Mouse (Mus musculus): ENCODE data around the gene Pias4. TPM values are rescaled to one million over a fixed set of nuclear protein-coding genes. Genes with fewer than 3 reads are reported as not detected.
A peak's percentile ranks its signal among the peaks of the same experiment; 100 is the strongest.

The Pias4 gene
- polyA plus RNA-seq, 1 experiment from 2014 or later: 56.2 TPM

DNA sequence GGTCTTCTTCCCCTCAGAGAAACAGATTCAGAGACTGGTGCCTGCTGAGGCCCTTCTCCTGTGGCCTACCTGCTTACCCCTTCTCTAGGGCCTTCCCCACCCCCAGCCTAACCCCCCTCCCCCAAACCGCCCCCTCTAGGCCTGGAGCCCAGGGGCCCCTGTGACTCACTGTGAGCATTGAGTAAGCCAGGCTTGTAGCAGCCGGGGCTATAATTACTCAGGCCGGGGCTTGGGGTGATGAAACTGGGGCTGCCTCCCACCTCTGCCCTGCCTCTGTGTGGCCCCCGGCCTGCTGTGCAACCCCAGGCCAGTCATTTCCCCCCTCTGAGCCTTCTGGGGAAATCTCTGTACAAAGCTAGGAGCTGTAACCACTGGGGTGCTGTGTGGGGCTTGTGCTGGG lies 21.4 kb downstream of the Pias4 start:
- DNase-seq (ENCODE audit: extremely low spot score, low spot score): no peak

DNA sequence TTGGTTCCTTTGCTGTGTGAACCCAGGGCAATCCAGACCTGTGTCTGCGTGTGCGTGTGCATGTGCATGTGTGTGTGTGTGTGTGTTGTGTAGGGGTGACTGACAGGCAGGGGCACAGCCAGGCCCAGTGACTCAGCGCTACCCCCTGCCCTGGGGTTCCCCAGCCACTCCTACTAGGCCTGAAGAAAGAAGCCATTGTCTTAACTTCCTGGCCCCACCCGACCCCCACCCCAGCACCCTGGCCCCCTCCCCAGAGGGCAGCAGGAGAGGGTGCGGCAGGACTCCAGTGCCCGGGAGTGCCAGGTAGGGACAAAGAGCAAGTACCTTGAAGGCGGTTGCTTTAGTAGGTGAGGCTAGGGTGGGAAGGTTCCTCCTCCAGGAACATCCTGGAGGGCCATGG lies 21.9 kb downstream of the Pias4 start:
- WGBS: 87% methylated on average over 7 of the region's 7 CpGs
- no peaks in the 10 kb centered on the region for H3K27me3 ChIP-seq (ENCODE audit: poor library complexity, severe bottlenecking)
- peaks cover 27% of the 10 kb centered on the region for H3K4me1 ChIP-seq
- H3K9me3 ChIP-seq: 0 out of 2 replicates have a peak, but pooled peaks cover 7% of the 10 kb centered on the region
- H3K27ac ChIP-seq: 0 out of 2 replicates have a peak overlapping the region, but pooled peaks have one; percentile 35
- H3K36me3 ChIP-seq (replicated peaks): peaks cover 84% of the 10 kb centered on the region
- DNase-seq (ENCODE audit: extremely low spot score, low spot score): no peak
- no peak overlapping the region for H3K4me3 ChIP-seq

More for the DNA sequence above, 21.4 kb downstream of the Pias4 start:
- H3K36me3 ChIP-seq (replicated peaks): peaks cover 87% of the 10 kb centered on the region
- WGBS: 93% methylated on average over 4 of the region's 4 CpGs
- H3K27ac ChIP-seq: no peak overlapping the region
- H3K9me3 ChIP-seq: 0 out of 2 replicates have a peak, but pooled peaks cover 7% of the 10 kb centered on the region
- no peak overlapping the region for H3K4me3 ChIP-seq
- H3K4me1 ChIP-seq: peaks cover 22% of the 10 kb centered on the region
- no peaks in the 10 kb centered on the region for H3K27me3 ChIP-seq (ENCODE audit: poor library complexity, severe bottlenecking)

GRCm38 (mm10) chr10:81145307-81145706 lies 22.4 kb downstream of the Pias4 start:
- DNase-seq (ENCODE audit: extremely low spot score, low spot score): no peak
- Histone ChIP-seq H3K9me3 (0 out of 2 replicates have a peak, but pooled peaks cover 7% of the 10 kb centered on the region), H3K4me3 (no peak overlapping the region), H3K4me1 (peaks cover 32% of the 10 kb centered on the region), H3K27ac (no peak overlapping the region), H3K36me3 (replicated peaks) (peaks cover 85% of the 10 kb centered on the region), H3K27me3 (ENCODE audit: poor library complexity, severe bottlenecking) (no peaks in the 10 kb centered on the region)
- 96% methylated on average over 6 of the region's 6 CpGs for WGBS

GRCm38 (mm10) chr10:81144667-81145066 lies 23.1 kb downstream of the Pias4 start:
- no peaks in the 10 kb centered on the region for H3K27me3 ChIP-seq (ENCODE audit: poor library complexity, severe bottlenecking)
- no peak for DNase-seq (ENCODE audit: extremely low spot score, low spot score)
- WGBS: 95% methylated on average over 27 of the region's 27 CpGs
- H3K4me3 ChIP-seq: no peak overlapping the region
- peaks cover 79% of the 10 kb centered on the region for H3K36me3 ChIP-seq (replicated peaks)
- H3K27ac ChIP-seq: no peak overlapping the region
- 0 out of 2 replicates have a peak, but pooled peaks cover 7% of the 10 kb centered on the region for H3K9me3 ChIP-seq
- peaks cover 38% of the 10 kb centered on the region for H3K4me1 ChIP-seq

DNA sequence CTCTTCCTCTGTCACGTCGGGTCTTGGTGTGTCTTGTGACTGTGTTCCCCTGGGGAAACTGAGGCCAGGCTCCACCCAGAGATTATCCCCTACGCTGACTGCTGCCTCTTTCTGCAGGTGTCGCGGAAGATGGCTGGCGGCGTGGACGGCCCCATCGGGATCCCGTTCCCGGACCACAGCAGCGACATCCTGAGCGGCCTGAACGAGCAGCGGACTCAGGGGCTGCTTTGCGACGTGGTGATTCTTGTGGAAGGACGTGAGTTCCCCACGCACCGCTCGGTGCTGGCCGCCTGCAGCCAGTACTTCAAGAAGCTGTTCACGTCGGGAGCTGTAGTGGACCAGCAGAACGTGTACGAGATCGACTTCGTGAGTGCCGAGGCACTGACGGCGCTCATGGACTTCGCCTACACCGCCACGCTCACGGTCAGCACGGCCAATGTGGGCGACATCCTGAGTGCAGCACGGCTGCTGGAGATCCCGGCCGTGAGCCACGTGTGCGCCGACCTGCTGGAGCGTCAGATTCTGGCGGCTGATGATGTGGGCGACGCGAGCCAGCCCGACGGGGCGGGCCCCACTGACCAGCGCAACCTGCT lies 23.8 kb downstream of the Pias4 start:
- Histone ChIP-seq H3K27ac (no peak overlapping the region), H3K27me3 (ENCODE audit: poor library complexity, severe bottlenecking) (no peaks in the 10 kb centered on the region), H3K9me3 (0 out of 2 replicates have a peak, but pooled peaks cover 7% of the 10 kb centered on the region), H3K4me1 (peaks cover 46% of the 10 kb centered on the region), H3K36me3 (replicated peaks) (peaks cover 72% of the 10 kb centered on the region), H3K4me3 (no peak overlapping the region)
- DNase-seq (ENCODE audit: extremely low spot score, low spot score): no peak
- WGBS: 96% methylated on average over 52 of the region's 52 CpGs

DNA sequence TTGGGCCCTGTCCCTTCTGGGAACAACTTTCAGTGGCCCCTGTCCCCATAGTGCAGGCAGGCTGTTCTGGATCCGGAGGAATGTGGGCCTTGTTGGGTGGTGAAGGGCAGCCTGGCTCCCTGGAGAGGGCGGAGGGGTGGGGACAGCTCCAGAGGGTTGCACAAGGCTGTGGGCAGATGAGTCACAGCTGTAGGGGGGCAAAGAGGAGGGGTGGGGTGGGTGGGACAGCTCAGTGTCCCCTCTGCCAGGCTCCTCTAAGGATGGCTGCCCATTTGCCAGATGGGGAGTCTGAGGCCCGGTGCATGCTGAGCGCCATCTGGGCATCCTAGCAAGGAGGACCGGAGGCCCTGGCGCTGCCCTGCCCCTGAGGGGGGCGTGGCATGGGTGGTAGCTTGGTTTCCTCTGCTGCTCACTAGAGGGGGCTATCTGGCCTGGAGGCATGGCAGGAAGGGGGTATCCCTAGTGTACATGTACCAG lies 24.5 kb downstream of the Pias4 start:
- no peak for DNase-seq (ENCODE audit: extremely low spot score, low spot score)
- peak overlapping the region; percentile 56; the same call in 1 of the 2 replicates for H3K27ac ChIP-seq
- no peak overlapping the region for H3K4me3 ChIP-seq
- H3K36me3 ChIP-seq (replicated peaks): peaks cover 64% of the 10 kb centered on the region
- H3K9me3 ChIP-seq: 0 out of 2 replicates have a peak, but pooled peaks cover 7% of the 10 kb centered on the region
- no peaks in the 10 kb centered on the region for H3K27me3 ChIP-seq (ENCODE audit: poor library complexity, severe bottlenecking)
- 94% methylated on average over 7 of the region's 7 CpGs for WGBS
- peaks cover 53% of the 10 kb centered on the region for H3K4me1 ChIP-seq

DNA sequence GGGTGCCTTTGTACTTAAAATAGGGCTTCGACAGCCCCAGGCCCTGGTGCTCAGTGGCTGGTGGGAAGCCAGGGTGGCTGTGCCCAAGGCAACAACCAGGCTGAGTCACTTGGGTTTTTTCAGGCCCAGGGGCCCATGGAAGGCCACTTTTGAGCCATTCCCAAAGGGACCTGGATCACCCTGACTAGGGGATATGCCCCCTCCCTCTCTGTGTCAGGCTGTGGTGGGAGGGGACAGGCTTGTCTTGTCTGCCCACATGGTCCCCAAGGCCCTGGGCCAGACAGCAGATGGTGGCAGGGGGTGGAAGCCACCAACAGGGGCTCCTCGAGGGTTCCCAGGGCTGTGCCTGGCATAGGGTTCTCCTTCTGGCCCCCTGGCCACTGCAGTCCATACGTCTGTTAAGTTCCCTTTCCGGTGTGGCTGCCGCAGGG lies 25.2 kb downstream of the Pias4 start:
- 85% methylated on average over 5 of the region's 5 CpGs for WGBS
- no peak overlapping the region for H3K4me3 ChIP-seq
- peaks cover 58% of the 10 kb centered on the region for H3K36me3 ChIP-seq (replicated peaks)
- no peaks in the 10 kb centered on the region for H3K27me3 ChIP-seq (ENCODE audit: poor library complexity, severe bottlenecking)
- no peak for DNase-seq (ENCODE audit: extremely low spot score, low spot score)
- H3K27ac ChIP-seq: peak overlapping the region; percentile 56; the same call in 1 of the 2 replicates
- 0 out of 2 replicates have a peak, but pooled peaks cover 7% of the 10 kb centered on the region for H3K9me3 ChIP-seq
- peaks cover 56% of the 10 kb centered on the region for H3K4me1 ChIP-seq

- H3K27me3 ChIP-seq (ENCODE audit: poor library complexity, severe bottlenecking): no peaks in the 10 kb centered on the region
- H3K4me1 ChIP-seq: peaks cover 56% of the 10 kb centered on the region
- H3K27ac ChIP-seq: 0 out of 2 replicates have a peak overlapping the region, but pooled peaks have one; percentile 97
- peaks cover 49% of the 10 kb centered on the region for H3K36me3 ChIP-seq (replicated peaks)
- peak overlapping the region; percentile 13; the same call in 1 of the 2 replicates for H3K4me3 ChIP-seq
- 0 out of 2 replicates have a peak, but pooled peaks cover 7% of the 10 kb centered on the region for H3K9me3 ChIP-seq
- 85% methylated on average over 7 of the region's 7 CpGs for WGBS
- DNase-seq (ENCODE audit: extremely low spot score, low spot score): no peak
These were observed 26.1 kb downstream of the Pias4 start for GRCm38 (mm10) chr10:81141455-81142210.

DNA sequence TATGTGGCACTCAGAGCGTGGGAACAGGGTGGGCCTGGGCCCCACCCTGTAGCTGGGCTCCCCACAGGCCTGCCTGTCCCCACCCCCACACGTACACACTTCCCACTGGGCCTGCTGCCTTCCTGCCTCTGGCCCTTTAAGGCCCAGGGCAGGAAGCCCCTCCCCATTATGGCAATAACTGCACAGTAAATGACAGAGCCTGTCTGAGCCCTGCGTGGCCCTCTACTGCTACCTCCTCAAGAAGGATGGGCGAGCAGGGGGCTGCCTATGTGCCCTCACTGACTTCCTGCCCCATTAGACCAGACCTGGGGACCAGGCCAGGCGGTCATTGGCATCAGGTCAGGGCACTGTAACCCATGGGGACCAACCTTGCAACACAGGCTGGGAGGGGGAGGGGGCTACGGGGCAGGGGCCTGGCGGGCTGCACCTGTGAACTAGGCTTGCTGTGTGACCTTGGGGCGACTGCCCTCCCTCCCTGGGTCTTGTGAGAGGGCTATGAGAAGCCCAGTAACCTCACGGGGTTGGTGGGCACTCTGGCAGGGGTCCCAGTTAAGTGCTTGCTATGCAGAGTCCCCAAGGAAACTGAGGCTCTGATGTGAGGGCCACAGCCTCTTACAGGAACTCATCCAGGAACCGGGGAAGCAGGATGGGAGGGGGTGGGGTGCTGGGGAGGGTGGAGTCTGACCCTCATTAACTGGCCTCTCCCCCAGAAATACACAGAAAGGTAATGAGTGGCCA lies 26.8 kb downstream of the Pias4 start:
- Histone ChIP-seq H3K9me3 (0 out of 2 replicates have a peak, but pooled peaks cover 7% of the 10 kb centered on the region), H3K27me3 (ENCODE audit: poor library complexity, severe bottlenecking) (peaks cover 3% of the 10 kb centered on the region), H3K4me3 (peak overlapping the region; percentile 91; the same call in 1 of the 2 replicates), H3K4me1 (peaks cover 61% of the 10 kb centered on the region), H3K27ac (peak overlapping the region; percentile 97), H3K36me3 (replicated peaks) (peaks cover 41% of the 10 kb centered on the region)
- no peak for DNase-seq (ENCODE audit: extremely low spot score, low spot score)
- 79% methylated on average over 10 of the region's 10 CpGs for WGBS

DNA sequence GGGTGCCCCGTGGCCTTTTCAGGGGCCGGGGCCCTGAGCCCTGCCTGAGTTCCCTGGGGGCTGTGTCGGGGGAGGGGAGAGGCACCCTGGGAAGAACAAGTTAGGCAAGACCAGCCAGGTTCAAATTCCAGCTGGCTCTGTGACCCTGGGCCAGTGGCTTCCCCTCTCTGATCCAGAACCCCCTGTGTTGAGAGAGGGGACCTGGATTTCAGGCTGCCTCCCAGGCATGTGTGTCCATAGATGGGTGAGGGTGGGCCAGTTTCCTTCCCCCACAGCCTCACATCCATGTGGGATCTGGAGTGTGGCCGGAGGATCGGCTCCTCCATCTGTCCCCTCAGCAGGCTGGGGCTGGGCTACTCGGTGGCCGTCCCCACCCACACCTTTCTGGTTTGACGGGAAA lies 27.7 kb downstream of the Pias4 start:
- no peak for DNase-seq (ENCODE audit: extremely low spot score, low spot score)
- H3K4me1 ChIP-seq: peaks cover 66% of the 10 kb centered on the region
- peaks cover 12% of the 10 kb centered on the region for H3K27me3 ChIP-seq (ENCODE audit: poor library complexity, severe bottlenecking)
- 0 out of 2 replicates have a peak, but pooled peaks cover 7% of the 10 kb centered on the region for H3K9me3 ChIP-seq
- H3K27ac ChIP-seq: peak overlapping the region; percentile 97
- WGBS: 53% methylated on average over 8 of the region's 8 CpGs
- H3K4me3 ChIP-seq: peak overlapping the region; percentile 91; the same call in 1 of the 2 replicates
- H3K36me3 ChIP-seq (replicated peaks): peaks cover 32% of the 10 kb centered on the region

GRCm38 (mm10) chr10:81139529-81139846 lies 28.2 kb downstream of the Pias4 start:
- peaks cover 17% of the 10 kb centered on the region for H3K27me3 ChIP-seq (ENCODE audit: poor library complexity, severe bottlenecking)
- H3K27ac ChIP-seq: peak overlapping the region; percentile 97
- 0 out of 2 replicates have a peak, but pooled peaks cover 7% of the 10 kb centered on the region for H3K9me3 ChIP-seq
- peaks cover 70% of the 10 kb centered on the region for H3K4me1 ChIP-seq
- no peak for DNase-seq (ENCODE audit: extremely low spot score, low spot score)
- peak overlapping the region; percentile 91 for H3K4me3 ChIP-seq
- H3K36me3 ChIP-seq (replicated peaks): peaks cover 27% of the 10 kb centered on the region
- WGBS: 63% methylated on average over 4 of the region's 4 CpGs

GRCm38 (mm10) chr10:81138821-81139528 lies 28.7 kb downstream of the Pias4 start:
- H3K4me3 ChIP-seq: peak overlapping the region; percentile 91
- peaks cover 22% of the 10 kb centered on the region for H3K27me3 ChIP-seq (ENCODE audit: poor library complexity, severe bottlenecking)
- 0 out of 2 replicates have a peak, but pooled peaks cover 6% of the 10 kb centered on the region for H3K9me3 ChIP-seq
- no peak for DNase-seq (ENCODE audit: extremely low spot score, low spot score)
- peak overlapping the region; percentile 97 for H3K27ac ChIP-seq
- H3K4me1 ChIP-seq: peaks cover 75% of the 10 kb centered on the region
- H3K36me3 ChIP-seq (replicated peaks): peaks cover 22% of the 10 kb centered on the region
- WGBS: 65% methylated on average over 11 of the region's 11 CpGs
